Mouse (Mus musculus): Measurements from ENCODE around the gene Rpsa.

The Rpsa gene

DNA sequence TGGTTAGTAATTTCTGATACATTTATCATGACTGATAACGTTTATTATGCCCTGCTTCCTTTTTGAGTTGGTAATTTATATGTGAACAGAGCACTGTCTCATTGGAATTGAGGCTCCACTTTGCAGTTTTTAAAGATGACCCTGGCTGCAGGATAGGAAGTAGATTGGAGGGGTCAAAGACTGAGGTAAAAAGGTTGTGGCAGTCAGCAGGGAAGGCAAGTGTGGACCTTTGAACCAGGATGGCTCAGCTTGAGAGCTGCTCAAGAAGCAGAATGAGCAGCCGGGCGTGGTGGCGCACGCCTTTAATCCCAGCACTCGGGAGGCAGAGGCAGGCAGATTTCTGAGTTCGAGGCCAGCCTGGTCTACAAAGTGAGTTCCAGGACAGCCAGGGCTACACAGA lies 14.0 kb upstream of the Rpsa start:
- DNase-seq (ENCODE audit: low read depth, low spot score), result no peak

- no peak for DNase-seq (ENCODE audit: low read depth, low spot score)
Measured at GRCm38 (mm10) chr9:120114051-120114788, 13.3 kb upstream of the Rpsa start.

- no peak for DNase-seq (ENCODE audit: low read depth, low spot score)
Measured at GRCm38 (mm10) chr9:120114789-120115151, 12.7 kb upstream of the Rpsa start.

DNA sequence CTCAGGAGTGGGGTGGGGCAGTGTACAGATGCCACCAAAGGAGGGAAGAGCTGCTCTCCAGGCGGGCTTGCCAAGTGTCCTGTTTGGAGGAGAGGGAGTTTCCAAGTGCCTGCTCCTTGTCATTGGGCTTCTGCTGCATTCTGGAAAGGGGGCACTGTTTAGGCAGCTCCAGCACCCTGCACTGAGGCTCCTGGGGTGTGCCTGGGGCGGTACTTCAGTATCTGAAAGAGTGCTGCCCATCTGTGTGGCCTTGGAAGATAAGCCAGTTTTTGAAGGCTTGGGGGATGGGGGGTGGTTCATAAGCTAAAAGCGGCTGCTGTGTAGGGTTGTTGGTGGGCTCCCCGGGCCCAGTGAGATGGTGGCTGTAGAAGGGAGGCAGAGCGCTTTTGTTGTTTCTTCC lies 11.9 kb upstream of the Rpsa start:
- no peak for DNase-seq (ENCODE audit: low read depth, low spot score)

DNA sequence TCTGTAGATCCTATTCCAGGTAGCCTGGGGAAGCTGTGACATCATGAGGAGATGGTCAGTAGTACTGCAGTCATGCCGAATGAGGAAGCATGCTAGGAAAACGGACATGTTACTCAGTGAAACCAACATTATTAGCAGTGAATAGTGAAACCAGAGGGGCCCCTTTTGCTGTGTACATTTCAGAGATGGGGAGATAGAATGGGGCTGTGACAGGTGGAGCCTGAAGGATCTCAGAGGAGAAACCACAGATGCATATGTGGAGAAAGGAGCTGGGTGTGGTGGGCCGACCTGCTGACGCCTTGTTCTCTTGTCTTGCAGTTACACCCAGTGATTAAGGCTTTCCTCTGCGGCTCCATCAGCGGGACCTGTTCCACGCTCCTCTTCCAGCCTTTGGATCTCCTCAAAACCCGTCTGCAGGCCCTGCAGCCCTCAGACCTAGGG lies 11.3 kb upstream of the Rpsa start:
- no peak for DNase-seq (ENCODE audit: low read depth, low spot score)

DNA sequence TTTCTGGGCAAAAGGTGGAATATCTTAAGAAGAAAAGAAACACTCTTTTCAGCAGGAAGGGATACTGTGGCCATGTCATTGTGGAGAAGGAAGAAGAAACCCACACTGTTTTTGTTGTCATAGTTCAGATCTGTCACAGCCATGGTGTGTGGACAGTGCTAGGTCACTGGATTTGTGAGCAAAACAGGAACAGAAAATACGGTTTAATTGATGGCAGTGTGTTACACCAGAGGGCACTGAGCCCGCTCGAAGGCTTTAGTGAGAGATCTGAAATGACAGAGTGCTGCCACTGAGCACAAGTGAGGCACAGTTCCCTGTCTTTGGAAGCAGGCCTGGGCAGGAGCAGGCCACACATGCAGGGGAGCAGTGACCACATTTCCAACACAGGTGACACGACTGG lies 9.3 kb upstream of the Rpsa start:
- DNase-seq (ENCODE audit: low read depth, low spot score), result no peak

DNA sequence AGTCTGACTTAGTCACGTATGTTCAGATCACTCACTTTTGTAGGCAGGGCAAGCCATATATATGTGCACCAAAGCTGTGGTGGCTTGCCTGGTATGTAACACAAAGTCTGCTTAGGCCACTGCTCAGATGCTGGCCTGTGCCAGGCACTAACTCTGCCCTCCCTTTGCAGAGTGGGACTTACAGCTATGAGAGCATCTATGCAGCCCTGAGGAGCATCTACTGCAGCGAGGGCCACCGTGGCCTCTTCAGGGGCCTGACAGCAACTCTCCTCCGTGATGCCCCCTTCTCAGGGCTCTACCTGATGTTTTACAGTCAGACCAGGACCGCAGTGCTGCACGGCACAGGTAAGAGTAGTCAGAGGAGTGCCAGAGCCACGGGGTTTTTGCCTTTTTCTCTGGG lies 7.0 kb upstream of the Rpsa start:
- DNase-seq (ENCODE audit: low read depth, low spot score), result no peak

GRCm38 (mm10) chr9:120126868-120127267 lies 621 bp upstream of the Rpsa start:
- DNase-seq (ENCODE audit: low read depth, low spot score), result no peak

DNA sequence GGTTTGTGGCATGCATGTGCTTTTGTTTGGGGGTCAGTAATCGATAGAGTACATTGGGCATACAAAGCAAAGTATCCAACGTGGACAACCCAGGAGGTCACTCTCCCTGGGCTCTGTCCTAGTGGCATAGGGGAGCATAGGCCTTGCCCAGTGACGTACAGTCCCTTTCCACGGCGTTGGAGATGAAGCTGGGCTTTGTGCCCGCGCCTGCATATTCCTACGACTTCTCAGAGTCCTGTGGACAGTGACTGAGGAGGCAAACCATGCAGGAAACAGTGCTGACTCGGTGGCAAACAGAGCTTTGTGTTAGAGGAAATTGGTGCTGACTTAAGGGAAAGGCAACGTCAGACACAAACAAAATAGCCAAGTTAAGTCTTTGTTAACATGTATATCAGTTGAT lies 1.8 kb downstream of the Rpsa start:
- no peak for DNase-seq (ENCODE audit: low read depth, low spot score)

DNA sequence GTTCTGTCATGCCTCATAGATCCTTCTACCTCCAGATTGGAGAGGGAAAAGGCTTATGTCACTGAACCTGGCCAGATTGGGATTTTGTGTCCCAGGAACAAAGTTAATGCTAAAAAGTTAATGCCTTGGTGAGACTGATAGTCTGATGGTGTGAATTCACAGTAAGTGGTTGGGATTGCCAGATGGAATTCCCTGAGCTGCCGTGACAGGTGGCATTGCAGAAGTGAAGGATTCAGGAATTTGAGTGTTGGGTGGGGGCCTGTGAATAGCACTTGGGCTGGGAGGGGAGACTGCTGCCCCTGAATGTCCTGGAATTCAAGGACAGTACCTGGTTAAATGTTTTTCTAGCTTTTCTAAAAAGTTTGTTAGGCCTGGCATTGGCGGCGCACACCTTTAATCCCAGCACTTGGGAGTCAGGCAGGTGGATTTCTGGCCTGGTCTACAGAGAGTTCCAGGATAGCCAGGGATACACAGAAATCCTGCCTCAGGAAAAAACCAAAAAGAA lies 4.3 kb downstream of the Rpsa start:
- DNase-seq (ENCODE audit: low read depth, low spot score), result no peak

GRCm38 (mm10) chr9:120132980-120133754 lies 5.7 kb downstream of the Rpsa start:
- DNase-seq (ENCODE audit: low read depth, low spot score), result peak; percentile 48

DNA sequence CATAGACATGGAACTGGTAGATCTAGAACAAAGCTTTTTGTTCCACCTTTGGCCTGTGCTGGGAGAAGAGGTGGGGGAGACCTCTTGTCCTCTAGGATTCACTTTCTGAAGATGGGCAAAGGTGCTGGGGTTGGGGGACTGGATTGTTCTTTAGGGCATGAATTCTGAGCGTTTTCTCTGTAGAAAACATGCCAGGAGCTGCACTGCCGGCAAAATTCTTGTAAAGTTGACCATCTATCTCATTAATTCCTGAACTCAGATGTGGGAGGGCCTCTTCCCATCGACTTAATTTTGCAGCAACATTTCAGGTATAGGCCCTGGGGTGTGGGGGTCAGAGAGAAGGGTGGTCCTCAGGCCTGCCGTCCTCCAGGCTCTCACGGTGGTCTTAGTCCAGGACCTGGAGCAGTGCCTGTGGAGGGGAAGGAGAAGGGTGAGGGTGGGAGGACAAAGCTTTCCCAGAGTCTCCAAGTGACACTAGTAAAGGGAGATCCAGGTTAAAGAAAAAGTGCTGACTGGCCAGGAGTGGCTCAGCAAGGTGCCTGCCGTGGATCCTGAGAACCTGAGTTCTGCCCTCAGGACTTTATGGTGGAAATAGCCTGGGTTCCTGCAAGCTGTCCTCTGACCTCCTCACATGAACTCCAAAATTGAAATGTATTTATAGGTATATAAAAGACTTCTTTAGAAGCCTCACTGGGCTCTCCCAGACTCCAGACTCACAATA lies 6.4 kb downstream of the Rpsa start:
- DNase-seq (ENCODE audit: low read depth, low spot score), result peak; percentile 42

- DNase-seq (ENCODE audit: low read depth, low spot score), result no peak
Measured at GRCm38 (mm10) chr9:120134529-120135160, 7.2 kb downstream of the Rpsa start.

- no peak for DNase-seq (ENCODE audit: low read depth, low spot score)
Measured at GRCm38 (mm10) chr9:120135454-120135853, 8.0 kb downstream of the Rpsa start.

- DNase-seq (ENCODE audit: low read depth, low spot score), result peak; percentile 67
Measured at GRCm38 (mm10) chr9:120140652-120141051, 13.2 kb downstream of the Rpsa start.

- DNase-seq (ENCODE audit: low read depth, low spot score), result no peak
Measured at GRCm38 (mm10) chr9:120144474-120144873, 17.0 kb downstream of the Rpsa start.

DNA sequence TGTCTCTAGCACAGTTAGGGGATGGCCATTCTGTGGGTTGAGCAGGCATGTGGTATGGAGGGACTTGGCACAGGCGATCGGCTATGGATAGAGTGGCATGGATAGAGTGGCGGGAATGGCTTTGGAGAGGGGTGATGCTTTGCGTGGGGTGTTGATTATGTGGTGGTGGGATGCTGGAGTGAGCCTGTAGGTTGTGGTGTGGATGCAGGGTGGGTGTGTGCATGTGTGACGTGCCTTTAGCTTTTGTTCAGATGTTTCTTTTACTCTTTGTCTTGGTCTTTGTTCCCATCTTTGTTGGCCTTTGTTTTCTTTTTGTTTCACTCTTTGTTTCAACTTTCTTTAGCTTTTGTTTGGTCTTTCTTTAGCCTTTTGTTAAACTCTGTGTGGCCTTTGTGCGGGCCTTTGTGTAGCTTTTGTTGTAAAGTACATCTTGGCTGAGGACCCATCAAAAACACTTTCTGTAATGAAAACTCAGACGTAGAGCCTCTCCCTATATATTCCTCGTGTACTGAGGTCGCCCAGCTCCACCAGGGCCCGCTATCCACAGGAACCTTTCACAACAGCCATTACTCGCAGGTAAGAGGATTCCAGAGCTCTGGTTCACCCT lies 21.8 kb downstream of the Rpsa start, which contains the start of gene Mobp:
Gene Mobp, plus strand, starts transcription at position 486 of the 607 bp plus-strand sequence.
- no peak for DNase-seq (ENCODE audit: low read depth, low spot score)

DNA sequence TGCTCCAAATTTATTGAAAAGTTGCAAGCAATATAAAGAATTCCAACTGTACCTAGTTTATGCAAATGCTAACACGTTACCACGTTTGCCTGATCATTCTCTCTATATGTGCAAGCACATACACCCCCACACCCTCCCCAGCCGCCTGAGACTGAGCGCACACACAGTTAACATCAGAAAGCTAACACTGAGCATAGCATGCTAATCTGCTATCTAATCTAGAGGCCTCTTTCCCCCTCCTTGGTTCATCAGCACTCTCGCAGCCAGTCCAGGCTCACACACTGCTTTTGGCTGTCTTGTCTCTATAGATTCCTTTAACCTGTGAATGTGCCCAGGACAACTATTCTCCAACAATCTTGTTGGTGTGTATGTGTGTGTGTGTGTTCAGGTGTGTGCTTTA lies 23.7 kb downstream of the Rpsa start:
- no peak for DNase-seq (ENCODE audit: low read depth, low spot score)

- DNase-seq (ENCODE audit: low read depth, low spot score), result no peak
Measured at GRCm38 (mm10) chr9:120151906-120152399, 24.5 kb downstream of the Rpsa start.

GRCm38 (mm10) chr9:120158047-120158446 lies 30.6 kb downstream of the Rpsa start:
- DNase-seq (ENCODE audit: low read depth, low spot score), result no peak

DNA sequence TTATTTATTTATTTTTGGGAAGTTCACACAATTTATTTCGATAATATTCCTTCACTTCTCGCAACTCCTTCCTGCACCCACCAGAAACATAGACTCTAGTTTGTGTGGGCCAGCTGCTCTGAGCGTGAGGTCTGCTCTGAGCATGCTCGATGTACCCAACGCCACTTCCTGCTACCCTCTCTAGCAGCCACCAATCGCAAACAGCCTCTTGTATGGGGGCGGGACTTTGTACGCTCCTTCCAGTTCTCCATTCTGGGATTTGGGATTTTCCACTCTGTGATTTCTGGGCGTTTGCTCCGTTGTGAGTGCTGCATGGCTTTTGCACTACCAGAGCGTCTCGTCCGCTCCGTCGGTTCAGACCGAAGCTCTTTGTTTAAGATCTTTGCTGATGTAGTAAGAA lies 36.4 kb downstream of the Rpsa start:
- no peak for DNase-seq (ENCODE audit: low read depth, low spot score)
